Mouse (Mus musculus): ENCODE measurements at regions not wholly inside any gene's neighbourhood (a gene's known extent, or its start where the extent isn't known, plus 50 kb on each side); places are given as distances from the start of the nearest gene placed in this dataset.

DNA sequence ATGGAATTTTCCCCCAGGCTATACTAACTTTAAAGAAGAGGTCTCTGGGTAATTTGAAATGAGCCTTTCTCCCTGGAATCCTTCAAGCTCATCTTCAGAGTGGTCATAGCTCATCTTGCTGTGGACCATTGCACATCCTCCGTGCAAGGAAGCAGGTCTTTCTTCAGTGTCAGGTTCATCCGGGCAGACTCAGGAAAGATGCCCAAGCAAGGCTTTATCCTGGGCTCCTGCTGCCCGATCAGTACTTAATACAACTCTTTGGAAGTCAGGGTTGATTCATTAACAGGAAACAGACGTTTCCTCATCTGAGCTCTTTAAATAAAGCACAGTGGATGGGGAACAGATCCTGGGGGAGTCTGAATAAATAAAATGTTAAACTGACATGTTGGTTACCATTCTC, 188.1 kb downstream of the Cbln1 start:
- Histone ChIP-seq H3K27me3 (ENCODE audit: control insufficient read depth, insufficient read depth, low read length) (no peaks in the 10 kb centered on the region), H3K4me1 (replicated peaks; ENCODE audit: control insufficient read depth in 2 of 2, insufficient read depth in 2 of 2, low read length in 1 of 2) (no peaks in the 10 kb centered on the region), H3K9me3 (ENCODE audit: control insufficient read depth, low read length) (no peaks in the 10 kb centered on the region), H3K4me2 (ENCODE audit: low read depth) (no peak overlapping the region), H3K36me3 (replicated peaks; ENCODE audit: control insufficient read depth, insufficient read depth, low read depth) (no peaks in the 10 kb centered on the region), H3K4me3 (ENCODE audit: insufficient read depth in 1 of 2, low read depth in 2 of 2, low read length in 2 of 2) (no peak overlapping the region), H3K9ac (replicated peaks) (no peak overlapping the region), H3K27ac (no peak overlapping the region)
- no peak for TF ChIP-seq EP300 (IDR thresholded peaks at IDR 0.05; ENCODE audit: low read depth)
- no peak for TF ChIP-seq CTCF (IDR thresholded peaks at IDR 0.05; ENCODE audit: low read depth)
- WGBS (ENCODE audit: insufficient replicate concordance): 19% methylated on average over 4 of the region's 4 CpGs
- DNase-seq (ENCODE audit: low read depth in 3 of 3, low spot score in 3 of 3): no peak
- no peak for ATAC-seq (ENCODE audit: insufficient read depth)

- Histone ChIP-seq H3K9ac (replicated peaks) (no peak overlapping the region), H3K27me3 (ENCODE audit: control insufficient read depth, insufficient read depth, low read length) (no peaks in the 10 kb centered on the region), H3K9me3 (ENCODE audit: control insufficient read depth, low read length) (no peaks in the 10 kb centered on the region), H3K36me3 (replicated peaks; ENCODE audit: control insufficient read depth, insufficient read depth, low read depth) (no peaks in the 10 kb centered on the region), H3K4me2 (ENCODE audit: low read depth) (no peak overlapping the region), H3K27ac (no peak overlapping the region), H3K4me1 (replicated peaks; ENCODE audit: control insufficient read depth in 2 of 2, insufficient read depth in 2 of 2, low read length in 1 of 2) (no peaks in the 10 kb centered on the region), H3K4me3 (ENCODE audit: insufficient read depth in 1 of 2, low read depth in 2 of 2, low read length in 2 of 2) (no peak overlapping the region)
- ATAC-seq (ENCODE audit: insufficient read depth) (no peak), DNase-seq (ENCODE audit: low read depth in 3 of 3, low spot score in 3 of 3) (no peak)
- 80% methylated on average over 4 of the region's 4 CpGs for WGBS (ENCODE audit: insufficient replicate concordance)
- TF ChIP-seq CTCF (IDR thresholded peaks at IDR 0.05; ENCODE audit: low read depth) (no peak), EP300 (IDR thresholded peaks at IDR 0.05; ENCODE audit: low read depth) (no peak)
Measured at GRCm38 (mm10) chr8:87282511-87282910, 189.9 kb downstream of the Cbln1 start.

- no peak overlapping the region for H3K4me2 ChIP-seq (ENCODE audit: low read depth)
- no peaks in the 10 kb centered on the region for H3K36me3 ChIP-seq (replicated peaks; ENCODE audit: control insufficient read depth, insufficient read depth, low read depth)
- H3K9ac ChIP-seq (replicated peaks): no peak overlapping the region
- H3K4me3 ChIP-seq (ENCODE audit: insufficient read depth in 1 of 2, low read depth in 2 of 2, low read length in 2 of 2): no peak overlapping the region
- no peaks in the 10 kb centered on the region for H3K27me3 ChIP-seq (ENCODE audit: control insufficient read depth, insufficient read depth, low read length)
- H3K27ac ChIP-seq: no peak overlapping the region
- no peaks in the 10 kb centered on the region for H3K9me3 ChIP-seq (ENCODE audit: control insufficient read depth, low read length)
- no peak for TF ChIP-seq CTCF (IDR thresholded peaks at IDR 0.05; ENCODE audit: low read depth)
- TF ChIP-seq EP300 (IDR thresholded peaks at IDR 0.05; ENCODE audit: low read depth): no peak
- H3K4me1 ChIP-seq (replicated peaks; ENCODE audit: control insufficient read depth in 2 of 2, insufficient read depth in 2 of 2, low read length in 1 of 2): no peaks in the 10 kb centered on the region
- 50% methylated on average over 6 of the region's 6 CpGs for WGBS (ENCODE audit: insufficient replicate concordance)
- ATAC-seq (ENCODE audit: insufficient read depth): no peak
- no peak for DNase-seq (ENCODE audit: low read depth in 3 of 3, low spot score in 3 of 3)
Measured at GRCm38 (mm10) chr8:87273328-87273727, 199.1 kb downstream of the Cbln1 start.

GRCm38 (mm10) chr8:87270525-87271187, 201.8 kb downstream of the Cbln1 start:
- Histone ChIP-seq H3K27ac (no peak overlapping the region), H3K4me2 (ENCODE audit: low read depth) (no peak overlapping the region), H3K36me3 (replicated peaks; ENCODE audit: control insufficient read depth, insufficient read depth, low read depth) (no peaks in the 10 kb centered on the region), H3K27me3 (ENCODE audit: control insufficient read depth, insufficient read depth, low read length) (no peaks in the 10 kb centered on the region), H3K9ac (replicated peaks) (no peak overlapping the region), H3K4me1 (replicated peaks; ENCODE audit: control insufficient read depth in 2 of 2, insufficient read depth in 2 of 2, low read length in 1 of 2) (no peaks in the 10 kb centered on the region), H3K9me3 (ENCODE audit: control insufficient read depth, low read length) (no peaks in the 10 kb centered on the region), H3K4me3 (ENCODE audit: insufficient read depth in 1 of 2, low read depth in 2 of 2, low read length in 2 of 2) (no peak overlapping the region)
- ATAC-seq (ENCODE audit: insufficient read depth) (no peak), DNase-seq (ENCODE audit: low read depth in 3 of 3, low spot score in 3 of 3) (no peak)
- TF ChIP-seq EP300 (IDR thresholded peaks at IDR 0.05; ENCODE audit: low read depth) (no peak), CTCF (IDR thresholded peaks at IDR 0.05; ENCODE audit: low read depth) (no peak)
- whole genome bisulfite sequencing (ENCODE audit: insufficient replicate concordance): 59% methylated on average over 3 of the region's 3 CpGs

GRCm38 (mm10) chr8:87268159-87268558, 204.2 kb downstream of the Cbln1 start:
- no peak for DNase-seq (ENCODE audit: low read depth in 3 of 3, low spot score in 3 of 3)
- H3K27ac ChIP-seq: no peak overlapping the region
- no peak overlapping the region for H3K4me2 ChIP-seq (ENCODE audit: low read depth)

More at GRCm38 (mm10) chr8:87268159-87268558, 204.2 kb downstream of the Cbln1 start:
- TF ChIP-seq CTCF (IDR thresholded peaks at IDR 0.05; ENCODE audit: low read depth) (no peak), EP300 (IDR thresholded peaks at IDR 0.05; ENCODE audit: low read depth) (no peak)
- Histone ChIP-seq H3K27me3 (ENCODE audit: control insufficient read depth, insufficient read depth, low read length) (no peaks in the 10 kb centered on the region), H3K4me1 (replicated peaks; ENCODE audit: control insufficient read depth in 2 of 2, insufficient read depth in 2 of 2, low read length in 1 of 2) (no peaks in the 10 kb centered on the region), H3K9me3 (ENCODE audit: control insufficient read depth, low read length) (no peaks in the 10 kb centered on the region), H3K36me3 (replicated peaks; ENCODE audit: control insufficient read depth, insufficient read depth, low read depth) (no peaks in the 10 kb centered on the region), H3K9ac (replicated peaks) (no peak overlapping the region), H3K4me3 (ENCODE audit: insufficient read depth in 1 of 2, low read depth in 2 of 2, low read length in 2 of 2) (no peak overlapping the region)
- ATAC-seq (ENCODE audit: insufficient read depth): no peak
